Mouse (Mus musculus) embryonic facial prominence, embryonic 13.5 days (tissue): ENCODE results near the gene Gata5. TPM values are rescaled to one million over a fixed set of nuclear protein-coding genes. Genes with fewer than 3 reads are reported as not detected.

Source experiments
- ATAC-seq: fragments of 200-750 bp; cut with Nextera tagmentation; 2 replicates; pipeline ENCODE4 v1.8.0; 2017; ENCODE audit warnings: low read depth; ENCODE audit not compliant: insufficient number of reproducible peaks, insufficient read depth, low FRiP score, low TSS enrichment
- H3K27ac ChIP-seq: fragments of 300-500 bp; sonication (generic); 2 replicates; pipeline ENCODE4 v1.5.1; 2015; ENCODE audit warnings: moderate library complexity, mild to moderate bottlenecking, inconsistent platforms
- H3K27me3 ChIP-seq: fragments of 300-500 bp; sonication (generic); 2 replicates; pipeline ENCODE4 v1.6.1; 2015; ENCODE audit warnings: mild to moderate bottlenecking, inconsistent platforms
- H3K36me3 ChIP-seq: fragments of 300-500 bp; sonication (generic); 2 replicates; pipeline ENCODE4 v1.6.1; 2015; ENCODE audit warnings: mild to moderate bottlenecking, inconsistent platforms
- H3K4me1 ChIP-seq: fragments of 300-500 bp; sonication (generic); 2 replicates; pipeline ENCODE4 v1.6.1; 2015; ENCODE audit warnings: inconsistent platforms
- H3K4me2 ChIP-seq: fragments of 300-500 bp; sonication (generic); 2 replicates; pipeline ENCODE4 v1.6.1; 2015; ENCODE audit warnings: moderate library complexity, mild to moderate bottlenecking, inconsistent platforms
- H3K4me3 ChIP-seq: fragments of 300-500 bp; sonication (generic); 2 replicates; pipeline ENCODE4 v1.5.1; 2015; ENCODE audit warnings: mild to moderate bottlenecking, inconsistent platforms
- H3K9ac ChIP-seq: fragments of 300-500 bp; sonication (generic); 2 replicates; pipeline ENCODE4 v1.6.1; 2015; ENCODE audit warnings: mild to moderate bottlenecking, inconsistent platforms
- H3K9me3 ChIP-seq: fragments of 300-500 bp; sonication (generic); 2 replicates; pipeline ENCODE4 v1.6.1; 2016; ENCODE audit warnings: inconsistent platforms
- WGBS: fragments of 180-500 bp; shearing (Covaris S2); methylation state at CpG from one replicate; pipeline ENCODE4 v1.1.7; 2015; ENCODE audit warnings: mixed read lengths; 5-methylcytosine and 5-hydroxymethylcytosine counted together
- polyA plus RNA-seq: library from polyadenylated mRNA; unstranded; fragments of >200 nt; fragmentation: Nextera tagmentation; extraction: Ambion mirVana; gene quantifications from 2 replicates; pipeline ENCODE4 v1.2.1, GENCODE M21; 2015

Gene Gata5
- polyA plus RNA-seq, 1 experiment from 2014 or later: not detected

DNA sequence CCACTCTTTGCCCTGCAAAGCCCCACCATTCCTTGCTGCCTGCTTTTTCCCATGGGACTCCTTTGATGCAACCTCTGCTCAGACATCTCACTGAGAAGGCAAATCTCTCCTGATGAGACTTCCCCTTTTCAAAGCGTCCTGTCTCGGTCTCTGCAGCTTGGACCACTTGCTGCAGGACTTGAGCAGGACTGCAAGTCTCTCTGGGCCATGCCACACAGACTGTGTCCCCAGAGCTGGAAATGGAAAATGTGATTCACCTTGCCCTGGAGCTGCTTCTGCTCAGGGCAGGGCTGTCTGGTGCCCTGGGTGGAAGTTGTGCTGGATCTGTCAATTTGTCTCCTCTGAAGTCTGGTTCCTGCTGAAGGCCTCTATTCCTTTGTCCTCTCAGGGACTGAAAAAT is 7.7 kb upstream of the Gata5 start:
- ATAC-seq: no peak
- 51% methylated on average over 2 of the region's 2 CpGs for WGBS
- Histone ChIP-seq H3K4me1 (no peaks in the 10 kb centered on the region; the same call in 1 of the 2 replicates), H3K36me3 (no peaks in the 10 kb centered on the region), H3K9ac (no peak overlapping the region), H3K27ac (no peak overlapping the region), H3K4me3 (no peak overlapping the region), H3K27me3 (peaks cover 38% of the 10 kb centered on the region), H3K9me3 (no peaks in the 10 kb centered on the region), H3K4me2 (no peak overlapping the region)

DNA sequence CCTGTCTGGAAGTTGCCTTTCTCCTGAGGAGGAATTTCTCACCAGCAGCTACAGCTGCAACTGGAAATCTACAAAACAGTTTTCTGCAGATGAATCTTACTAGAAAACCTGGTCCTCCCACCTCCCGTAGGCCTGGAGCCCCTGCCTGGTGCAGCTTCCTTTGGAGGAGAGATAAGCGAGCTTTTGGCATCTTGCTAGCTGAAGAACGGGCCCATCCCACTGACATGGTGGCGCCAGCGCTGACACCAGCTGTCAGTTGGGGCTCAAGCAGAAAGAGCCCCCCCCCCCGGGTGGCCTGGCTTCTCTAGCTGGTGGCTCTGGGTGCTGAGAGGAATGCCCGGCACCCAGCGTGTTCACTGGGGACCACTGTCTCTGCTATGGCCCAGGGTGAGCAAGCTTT is 6.7 kb upstream of the Gata5 start:
- H3K9me3 ChIP-seq: no peaks in the 10 kb centered on the region
- no peak overlapping the region for H3K27ac ChIP-seq
- no peaks in the 10 kb centered on the region for H3K36me3 ChIP-seq
- no peak overlapping the region for H3K9ac ChIP-seq
- peaks cover 47% of the 10 kb centered on the region for H3K27me3 ChIP-seq
- no peaks in the 10 kb centered on the region for H3K4me1 ChIP-seq
- WGBS: 75% methylated on average over 8 of the region's 8 CpGs
- H3K4me2 ChIP-seq: no peak overlapping the region
- ATAC-seq: no peak
- no peak overlapping the region for H3K4me3 ChIP-seq

DNA sequence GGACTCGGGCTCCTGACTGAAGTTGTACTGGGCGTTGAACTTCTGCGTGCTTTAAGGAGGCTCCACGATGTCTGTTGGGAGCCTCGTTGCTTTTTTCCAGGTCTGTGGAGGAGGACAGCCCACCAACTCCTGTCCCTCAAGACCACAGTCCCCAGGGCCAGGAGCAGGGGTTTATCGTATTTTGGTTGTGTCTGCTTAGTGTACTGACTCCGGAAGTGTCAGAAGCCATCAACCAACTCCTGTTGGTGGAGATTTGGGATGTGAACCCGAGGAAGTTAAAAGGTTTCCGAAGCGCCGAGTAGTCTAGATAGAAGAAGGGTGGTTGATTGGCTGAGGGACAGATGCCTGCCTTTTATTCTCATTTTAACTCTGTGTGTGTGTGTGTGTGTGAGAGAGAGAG is 5.4 kb upstream of the Gata5 start:
- Histone ChIP-seq H3K36me3 (no peaks in the 10 kb centered on the region), H3K27me3 (peaks cover 61% of the 10 kb centered on the region), H3K27ac (no peak overlapping the region), H3K4me1 (peaks cover under 1% of the 10 kb centered on the region; the same call in 1 of the 2 replicates), H3K9ac (no peak overlapping the region), H3K9me3 (no peaks in the 10 kb centered on the region), H3K4me3 (no peak overlapping the region), H3K4me2 (no peak overlapping the region)
- WGBS: 76% methylated on average over 11 of the region's 11 CpGs
- ATAC-seq: no peak

DNA sequence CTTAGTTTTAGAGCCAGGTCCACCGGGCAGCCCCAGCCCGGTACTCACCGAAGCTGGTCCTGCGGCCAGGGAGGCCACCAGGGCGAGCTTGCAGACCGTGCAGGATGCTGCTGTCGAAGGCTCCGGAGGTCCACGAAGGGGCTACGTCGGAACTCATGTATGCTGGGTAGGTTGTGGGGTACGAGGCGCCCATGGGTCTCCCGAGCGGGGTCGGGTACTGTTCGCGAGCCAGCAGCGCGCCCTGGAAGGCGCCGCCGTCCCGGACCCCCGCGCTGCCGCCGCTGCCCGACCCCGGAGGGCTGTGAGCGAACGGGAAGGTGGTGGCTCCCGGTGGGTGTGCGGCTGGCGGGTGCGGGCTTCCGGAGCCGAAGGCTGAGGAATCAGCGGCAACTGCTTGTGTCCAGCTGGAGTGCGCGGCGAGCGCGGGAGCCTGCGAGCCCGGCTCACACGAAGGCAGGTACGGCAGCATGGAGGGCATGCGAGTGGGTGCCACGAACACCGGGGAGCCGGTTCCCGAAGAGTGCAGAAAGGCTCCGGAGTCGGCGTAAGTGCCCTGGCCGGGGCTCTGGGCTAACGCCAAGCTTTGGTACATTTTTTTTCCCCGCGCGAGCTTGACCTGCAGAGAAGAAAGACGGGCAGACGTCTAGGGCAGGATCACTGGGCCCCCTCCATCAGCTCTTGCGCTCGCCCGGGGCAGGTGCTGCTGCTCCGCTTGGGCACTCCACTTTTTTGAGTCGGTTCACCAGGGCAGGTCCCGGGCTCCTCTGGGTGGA is 535 bp downstream of the Gata5 start:
- Histone ChIP-seq H3K4me3 (peak overlapping the region; percentile 39), H3K36me3 (no peaks in the 10 kb centered on the region), H3K4me1 (peaks cover 15% of the 10 kb centered on the region), H3K4me2 (peak overlapping the region; percentile 64), H3K9me3 (no peaks in the 10 kb centered on the region), H3K27me3 (peaks cover 85% of the 10 kb centered on the region), H3K27ac (no peak overlapping the region), H3K9ac (no peak overlapping the region)
- ATAC-seq: no peak
- under 1% methylated on average over 69 of the region's 69 CpGs for WGBS

DNA sequence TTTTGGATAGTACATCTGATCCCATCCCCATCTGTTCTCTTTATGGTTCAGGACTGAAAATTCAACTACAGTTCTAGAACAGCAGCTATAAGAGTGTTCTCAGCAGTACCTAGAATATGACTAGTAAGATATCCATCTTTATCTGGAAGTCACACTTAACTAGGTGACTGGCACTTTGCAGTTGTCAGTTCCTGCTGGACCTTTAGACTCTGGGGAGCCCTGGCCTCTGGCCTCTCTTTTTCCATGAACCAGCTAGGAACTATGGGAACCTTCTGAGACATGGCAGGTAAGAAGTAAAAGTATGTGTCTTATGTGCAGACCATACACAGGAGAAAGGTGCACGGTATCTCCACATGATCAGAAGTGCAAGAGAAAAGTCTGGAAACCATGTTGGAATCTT is 5.0 kb downstream of the Gata5 start:
- H3K27me3 ChIP-seq: peaks cover 46% of the 10 kb centered on the region
- no peaks in the 10 kb centered on the region for H3K9me3 ChIP-seq
- H3K27ac ChIP-seq: no peak overlapping the region
- 96% methylated on average over 1 of the region's 1 CpGs for WGBS
- no peak overlapping the region for H3K4me3 ChIP-seq
- H3K4me2 ChIP-seq: no peak overlapping the region
- H3K9ac ChIP-seq: no peak overlapping the region
- no peak for ATAC-seq
- H3K36me3 ChIP-seq: no peaks in the 10 kb centered on the region
- H3K4me1 ChIP-seq: peaks cover 10% of the 10 kb centered on the region

DNA sequence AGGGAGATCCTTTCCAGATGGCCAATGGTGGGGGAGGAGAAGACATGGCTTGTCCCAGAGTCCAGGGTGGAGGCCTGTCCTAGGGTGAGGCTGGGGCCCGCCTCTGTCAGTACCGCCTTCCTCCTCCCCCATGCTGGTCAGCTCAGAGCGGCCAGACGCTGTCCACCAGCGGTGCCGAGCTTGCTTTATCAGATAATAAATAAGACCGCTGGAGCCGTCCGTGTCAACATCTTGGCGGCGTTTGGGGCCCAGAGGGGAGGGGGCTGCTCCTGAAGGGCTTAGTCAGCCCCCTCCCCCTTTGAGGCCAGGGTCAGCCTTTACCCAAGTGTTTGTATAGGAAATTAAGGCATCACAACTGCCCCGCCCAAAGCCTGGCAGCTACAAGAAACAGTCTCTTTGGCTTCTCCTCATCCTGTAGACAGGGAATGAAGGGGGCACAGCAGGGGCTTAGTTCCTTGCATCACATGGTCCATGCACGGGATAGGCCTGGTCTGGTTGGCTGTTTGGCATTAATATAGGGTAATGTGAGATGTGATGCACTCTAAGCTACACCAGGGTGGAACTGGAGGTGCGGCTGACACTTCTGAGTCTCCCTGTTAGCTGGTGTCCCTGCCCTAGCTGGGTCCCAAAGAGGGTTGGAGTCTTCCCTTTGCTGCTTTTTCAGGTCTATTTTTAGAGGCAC is 11.7 kb downstream of the Gata5 start:
- 29% methylated on average over 14 of the region's 14 CpGs for WGBS
- no peak overlapping the region for H3K4me2 ChIP-seq
- H3K36me3 ChIP-seq: no peaks in the 10 kb centered on the region
- H3K27me3 ChIP-seq: 0 out of 2 replicates have a peak, but pooled peaks cover 5% of the 10 kb centered on the region
- no peak overlapping the region for H3K9ac ChIP-seq
- no peak overlapping the region for H3K27ac ChIP-seq
- no peak overlapping the region for H3K4me3 ChIP-seq
- ATAC-seq: no peak
- peaks cover 7% of the 10 kb centered on the region; the same call in 1 of the 2 replicates for H3K4me1 ChIP-seq
- H3K9me3 ChIP-seq: no peaks in the 10 kb centered on the region

DNA sequence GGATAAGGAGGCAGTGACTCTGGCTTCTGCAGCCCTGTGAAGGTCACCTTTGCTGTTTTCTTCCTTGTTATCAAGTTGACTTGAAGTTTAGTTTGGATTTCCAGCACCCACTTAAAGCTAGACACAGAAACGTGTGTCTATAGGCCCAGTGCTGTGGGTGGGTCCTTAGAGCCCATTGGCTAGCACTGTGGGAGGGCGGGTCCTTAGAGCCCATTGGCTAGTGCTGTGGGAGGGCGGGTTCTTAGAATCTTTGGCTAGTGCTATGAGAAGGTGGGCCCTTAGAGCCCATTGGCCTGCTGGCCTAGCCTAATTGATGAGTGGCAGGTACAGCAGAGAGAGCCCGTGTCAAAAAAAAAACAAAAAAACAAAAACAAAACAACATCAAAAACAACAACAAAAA is 14.3 kb downstream of the Gata5 start:
- Histone ChIP-seq H3K27me3 (no peaks in the 10 kb centered on the region), H3K9ac (no peak overlapping the region), H3K4me2 (no peak overlapping the region), H3K27ac (no peak overlapping the region), H3K9me3 (no peaks in the 10 kb centered on the region), H3K4me1 (peaks cover 7% of the 10 kb centered on the region; the same call in 1 of the 2 replicates), H3K4me3 (no peak overlapping the region), H3K36me3 (no peaks in the 10 kb centered on the region)
- WGBS: 68% methylated on average over 4 of the region's 4 CpGs
- ATAC-seq: no peak

DNA sequence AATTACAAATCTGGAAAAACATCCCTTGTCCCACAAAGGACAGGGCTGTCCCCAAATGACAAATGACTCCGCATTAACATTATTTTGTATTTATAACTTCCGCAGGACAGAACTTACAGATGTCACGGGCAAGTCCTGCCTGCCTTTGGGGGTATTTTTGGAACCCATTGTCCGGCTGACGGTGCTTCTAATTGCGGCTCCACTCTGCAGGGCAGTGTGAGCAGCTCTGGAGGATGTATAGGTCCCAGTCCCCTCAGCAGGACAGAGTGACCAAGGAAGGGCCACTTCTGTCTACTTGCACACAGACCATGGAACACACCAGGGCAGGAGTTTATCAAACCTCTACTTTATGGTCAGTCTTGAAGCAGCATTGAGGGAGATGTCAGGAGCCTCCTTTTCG is 16.9 kb downstream of the Gata5 start:
- Histone ChIP-seq H3K9ac (no peak overlapping the region), H3K27ac (no peak overlapping the region), H3K9me3 (no peaks in the 10 kb centered on the region), H3K4me3 (no peak overlapping the region), H3K36me3 (no peaks in the 10 kb centered on the region), H3K4me2 (no peak overlapping the region), H3K27me3 (no peaks in the 10 kb centered on the region), H3K4me1 (peaks cover 2% of the 10 kb centered on the region; the same call in 1 of the 2 replicates)
- 80% methylated on average over 7 of the region's 7 CpGs for WGBS
- ATAC-seq: no peak

DNA sequence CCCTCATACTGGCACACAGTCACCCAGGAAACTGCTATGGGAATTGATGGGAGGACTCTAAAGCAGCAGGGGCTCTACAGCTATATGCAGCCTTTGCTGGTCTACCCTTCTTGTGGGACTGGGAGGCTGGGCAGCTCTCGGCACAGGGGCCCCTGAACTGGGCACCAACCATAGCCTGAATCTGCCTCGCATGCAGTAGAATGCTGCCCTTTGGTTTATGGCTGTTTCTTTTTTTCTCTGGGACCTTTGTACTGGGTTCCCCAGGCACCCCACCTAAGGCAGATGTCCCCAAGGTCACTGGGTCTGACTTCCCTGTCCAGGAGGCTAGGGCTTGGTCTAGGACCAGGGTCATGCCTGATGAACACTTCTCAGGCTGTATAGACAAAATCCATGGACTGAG is 20.2 kb downstream of the Gata5 start:
- Histone ChIP-seq H3K9me3 (no peaks in the 10 kb centered on the region), H3K9ac (no peak overlapping the region), H3K4me1 (no peaks in the 10 kb centered on the region), H3K4me2 (no peak overlapping the region), H3K27ac (no peak overlapping the region), H3K36me3 (no peaks in the 10 kb centered on the region), H3K4me3 (no peak overlapping the region), H3K27me3 (no peaks in the 10 kb centered on the region)
- 73% methylated on average over 2 of the region's 2 CpGs for WGBS
- ATAC-seq: no peak

DNA sequence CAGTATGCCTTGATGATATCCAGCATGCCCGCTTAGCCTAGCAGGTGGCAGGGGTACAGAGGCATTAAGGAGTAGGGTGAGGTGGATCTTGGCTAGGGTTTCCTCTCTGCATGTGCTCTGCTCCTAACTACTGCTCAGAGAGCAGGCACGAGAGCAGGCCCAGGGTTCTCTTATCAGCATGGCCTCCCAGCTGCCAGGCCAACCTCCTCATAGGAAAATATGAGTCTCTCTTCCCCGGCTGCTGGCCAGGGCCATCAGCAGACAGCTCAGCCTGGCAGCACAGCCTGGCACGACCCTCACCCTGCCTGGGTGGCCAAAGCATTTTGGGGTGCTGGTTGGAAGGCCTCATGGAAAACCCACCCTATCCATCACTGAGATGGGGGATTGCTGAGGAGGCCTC is 23.4 kb downstream of the Gata5 start:
- H3K4me2 ChIP-seq: no peak overlapping the region
- no peak overlapping the region for H3K9ac ChIP-seq
- no peaks in the 10 kb centered on the region for H3K4me1 ChIP-seq
- no peaks in the 10 kb centered on the region for H3K9me3 ChIP-seq
- H3K27me3 ChIP-seq: no peaks in the 10 kb centered on the region
- no peaks in the 10 kb centered on the region for H3K36me3 ChIP-seq
- H3K4me3 ChIP-seq: no peak overlapping the region
- no peak overlapping the region for H3K27ac ChIP-seq
- no peak for ATAC-seq
- 83% methylated on average over 4 of the region's 4 CpGs for WGBS

DNA sequence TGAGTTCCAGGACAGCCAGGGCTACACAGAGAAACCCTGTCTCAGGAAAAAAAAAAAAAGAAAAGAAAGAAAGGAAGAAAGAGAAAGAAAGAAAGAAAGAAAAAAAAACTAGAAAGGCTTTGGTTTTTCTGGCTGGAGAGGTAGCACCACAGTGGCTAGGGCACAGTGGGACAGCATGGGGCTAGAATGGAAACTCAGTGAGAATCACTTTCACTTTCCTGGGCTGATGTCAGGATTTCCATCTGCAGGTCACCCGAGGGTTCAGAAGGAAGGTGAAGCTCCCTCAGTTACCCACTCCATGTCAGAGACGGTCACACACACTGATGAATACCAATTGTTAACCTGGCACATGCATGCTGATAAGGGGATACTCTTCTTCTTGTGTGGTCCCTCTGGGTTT is 26.8 kb downstream of the Gata5 start:
- ATAC-seq: no peak
- H3K36me3 ChIP-seq: no peaks in the 10 kb centered on the region
- no peak overlapping the region for H3K4me2 ChIP-seq
- peaks cover 2% of the 10 kb centered on the region; the same call in 1 of the 2 replicates for H3K9me3 ChIP-seq
- H3K4me1 ChIP-seq: no peaks in the 10 kb centered on the region
- H3K27ac ChIP-seq: no peak overlapping the region
- WGBS: 72% methylated on average over 2 of the region's 2 CpGs
- H3K4me3 ChIP-seq: no peak overlapping the region
- no peak overlapping the region for H3K9ac ChIP-seq
- no peaks in the 10 kb centered on the region for H3K27me3 ChIP-seq
